Mouse (Mus musculus) liver, embryonic 13.5 days (tissue): ENCODE measurements around the gene Pdhx. TPM values are rescaled to one million over a fixed set of nuclear protein-coding genes. Genes with fewer than 3 reads are reported as not detected.

Experiments
- ATAC-seq: fragments of 200-750 bp; cut with Nextera tagmentation; 2 replicates; pipeline ENCODE4 v1.8.0; 2017; ENCODE audit warnings: low read depth, mild to moderate bottlenecking, moderate number of reproducible peaks, moderate library complexity
- DNase-seq: peaks from one replicate; pipeline ENCODE4 v3.0.0; 2022
- H3K27ac ChIP-seq: fragments of 300-500 bp; sonication (generic); 2 replicates; pipeline ENCODE4 v1.5.1; 2015; ENCODE audit warnings: moderate library complexity, mild to moderate bottlenecking, inconsistent platforms
- H3K27me3 ChIP-seq: fragments of 300-500 bp; sonication (generic); 2 replicates; pipeline ENCODE4 v1.6.1; 2015; ENCODE audit warnings: mild to moderate bottlenecking, inconsistent platforms
- H3K36me3 ChIP-seq: fragments of 300-500 bp; sonication (generic); 2 replicates; pipeline ENCODE4 v1.6.1; 2015; ENCODE audit warnings: mild to moderate bottlenecking, inconsistent platforms
- H3K4me1 ChIP-seq: fragments of 300-500 bp; sonication (generic); replicated peaks from 2 replicates; pipeline ENCODE4 v1.6.1; 2015; ENCODE audit warnings: inconsistent platforms
- H3K4me2 ChIP-seq: fragments of 300-500 bp; sonication (generic); 2 replicates; pipeline ENCODE4 v1.6.1; 2015; ENCODE audit warnings: inconsistent platforms, mild to moderate bottlenecking, moderate library complexity
- H3K4me3 ChIP-seq: fragments of 300-500 bp; sonication (generic); replicated peaks from 2 replicates; pipeline ENCODE4 v1.5.1; 2015; ENCODE audit warnings: mild to moderate bottlenecking, inconsistent platforms
- H3K9ac ChIP-seq: fragments of 300-500 bp; sonication (generic); 2 replicates; pipeline ENCODE4 v1.6.1; 2015; ENCODE audit warnings: mild to moderate bottlenecking, inconsistent platforms
- H3K9me3 ChIP-seq: fragments of 300-500 bp; sonication (generic); replicated peaks from 2 replicates; pipeline ENCODE4 v1.6.1; 2016; ENCODE audit warnings: inconsistent platforms
- WGBS: fragments of 180-500 bp; shearing (Covaris S2); methylation state at CpG from one replicate; pipeline ENCODE4 v1.1.7; 2015; ENCODE audit not compliant: insufficient replicate concordance; 5-methylcytosine and 5-hydroxymethylcytosine counted together
- polyA plus RNA-seq: library from polyadenylated mRNA; unstranded; fragments of >200 nt; fragmentation: Nextera tagmentation; extraction: Ambion mirVana; gene quantifications from 2 replicates; pipeline ENCODE4 v1.2.1, GENCODE M21; 2015

Gene Pdhx
- 25.7 and 31.4 TPM in 2 replicates for polyA plus RNA-seq

DNA sequence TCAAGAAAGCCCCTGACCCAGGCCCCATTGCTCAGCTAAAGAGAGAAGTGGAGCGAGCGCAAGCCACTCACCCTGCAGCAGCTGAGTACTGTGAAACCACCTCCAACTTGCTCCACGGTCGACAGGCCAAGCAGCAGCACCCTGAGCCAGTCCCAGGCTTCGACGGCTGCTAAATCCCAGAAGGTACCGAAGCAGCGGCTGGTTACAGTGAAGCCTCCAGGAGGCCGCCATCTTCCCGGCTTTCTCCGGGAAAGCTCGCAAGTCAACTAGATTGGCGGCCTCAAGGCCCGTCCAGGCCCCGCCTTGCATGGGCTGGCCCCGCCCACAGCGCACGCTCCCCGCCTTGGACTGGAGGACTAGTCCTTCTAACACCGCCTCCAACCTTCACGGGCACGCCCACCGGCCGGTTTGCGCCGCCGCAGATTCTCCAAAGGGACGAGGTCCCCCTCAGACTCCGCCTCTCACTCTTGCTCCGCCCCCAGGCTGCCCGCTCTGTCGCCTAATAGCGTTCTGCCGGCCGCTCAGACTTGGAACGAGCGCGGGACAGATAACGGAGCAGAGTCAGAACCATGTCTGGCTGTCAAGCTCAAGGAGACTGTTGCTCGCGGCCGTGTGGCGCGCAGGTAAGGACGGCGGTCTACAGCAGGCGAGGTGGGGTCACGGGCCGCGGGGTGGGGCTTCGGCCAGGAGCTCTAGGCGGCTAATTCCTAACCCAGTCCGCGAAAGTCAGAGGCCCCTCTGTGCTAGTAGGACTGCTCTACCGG, at the start of gene Pdhx, which contains the start of gene Apip:
TSS of gene Pdhx (minus strand) at position 295 of the 764 bp plus-strand sequence.
TSS of gene Apip (plus strand) at position 457 of the 764 bp plus-strand sequence.
- Histone ChIP-seq H3K9ac (peak within 1 kb of the TSS; percentile 89), H3K36me3 (no peaks in the 10 kb centered on the region), H3K4me1 (peaks cover 45% of the 10 kb centered on the region), H3K27ac (peak within 1 kb of the TSS; percentile 94), H3K9me3 (no peaks in the 10 kb centered on the region), H3K4me2 (peak within 1 kb of the TSS; percentile 77), H3K27me3 (no peaks in the 10 kb centered on the region), H3K4me3 (peak within 1 kb of the TSS; percentile 89)
- WGBS = under 1% methylated on average over 55 of the region's 55 CpGs
- DNase-seq (peak; percentile 100), ATAC-seq (peak; percentile 98)

DNA sequence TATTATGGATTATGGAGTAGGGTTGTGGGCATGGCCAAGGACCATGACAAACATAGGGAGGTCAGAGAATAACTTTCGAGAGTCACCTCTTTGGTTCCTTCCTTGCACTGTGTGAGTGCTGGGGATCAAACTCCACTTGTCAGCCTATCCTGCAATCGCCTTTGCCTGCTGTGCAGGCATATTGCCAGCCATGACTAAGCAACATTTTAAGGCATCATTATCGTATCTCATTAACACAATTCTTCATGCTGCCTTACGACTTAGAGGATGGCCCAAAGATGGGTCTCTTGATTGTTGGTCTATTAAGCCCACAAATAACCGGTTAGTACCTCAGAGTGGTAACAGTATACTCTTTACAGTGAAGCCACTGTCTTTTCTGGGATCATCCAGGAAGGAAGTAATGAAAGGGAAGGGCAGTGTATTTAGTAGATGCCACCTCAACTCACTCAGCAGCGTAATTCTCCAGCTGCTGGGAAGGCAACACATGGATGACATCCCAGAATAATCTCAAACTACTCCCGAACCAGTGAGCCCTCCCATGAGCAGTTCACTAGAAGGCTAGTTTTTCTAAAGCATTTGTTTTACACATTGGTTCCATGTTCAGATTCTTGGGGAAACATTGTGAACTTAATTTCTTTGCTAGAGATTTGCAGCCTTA, 46.0 kb upstream of the Pdhx start:
- ATAC-seq = peak; percentile 66
- WGBS = 54% methylated on average over 7 of the region's 7 CpGs

GRCm38 (mm10) chr2:103118324-103119196, 45.2 kb upstream of the Pdhx start:
- H3K4me3 ChIP-seq = no peak overlapping the region
- H3K9me3 ChIP-seq = no peaks in the 10 kb centered on the region
- no peak for DNase-seq
- no peak overlapping the region for H3K27ac ChIP-seq
- H3K36me3 ChIP-seq = no peaks in the 10 kb centered on the region
- ATAC-seq = no peak
- WGBS = 53% methylated on average over 6 of the region's 6 CpGs
- no peak overlapping the region for H3K4me2 ChIP-seq
- H3K27me3 ChIP-seq = no peaks in the 10 kb centered on the region
- no peaks in the 10 kb centered on the region for H3K4me1 ChIP-seq
- H3K9ac ChIP-seq = no peak overlapping the region

More for the DNA sequence above, 46.0 kb upstream of the Pdhx start:
- no peak overlapping the region for H3K9ac ChIP-seq
- no peak overlapping the region for H3K4me2 ChIP-seq
- H3K36me3 ChIP-seq = no peaks in the 10 kb centered on the region
- H3K4me3 ChIP-seq = no peak overlapping the region
- no peaks in the 10 kb centered on the region for H3K4me1 ChIP-seq
- DNase-seq = no peak
- no peaks in the 10 kb centered on the region for H3K9me3 ChIP-seq
- no peaks in the 10 kb centered on the region for H3K27me3 ChIP-seq
- no peak overlapping the region for H3K27ac ChIP-seq

DNA sequence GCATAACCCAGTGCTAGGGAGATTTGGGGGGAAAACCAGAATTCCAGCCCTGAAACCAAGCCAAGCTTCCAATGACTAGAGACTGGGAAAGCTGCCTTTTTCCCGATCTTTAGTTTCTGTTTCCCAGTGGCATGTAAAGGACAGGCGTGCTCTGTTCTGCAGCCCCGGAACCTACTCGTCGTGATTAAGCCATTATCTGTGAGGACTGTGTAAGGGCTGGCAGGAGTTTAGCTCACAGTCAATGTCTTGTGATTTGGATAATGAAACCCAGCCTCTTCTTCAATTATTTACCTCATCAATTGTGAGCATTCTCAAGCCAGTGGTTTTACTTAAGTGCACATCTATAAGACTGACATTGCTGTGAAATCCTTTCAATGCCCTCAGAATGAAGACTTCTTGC, 43.9 kb upstream of the Pdhx start:
- Histone ChIP-seq H3K9me3 (no peaks in the 10 kb centered on the region), H3K4me3 (no peak overlapping the region), H3K4me1 (no peaks in the 10 kb centered on the region), H3K27me3 (no peaks in the 10 kb centered on the region), H3K36me3 (no peaks in the 10 kb centered on the region), H3K9ac (no peak overlapping the region), H3K27ac (no peak overlapping the region), H3K4me2 (no peak overlapping the region)
- ATAC-seq = no peak
- no peak for DNase-seq
- 69% methylated on average over 5 of the region's 5 CpGs for WGBS

GRCm38 (mm10) chr2:103111669-103112068, 38.4 kb upstream of the Pdhx start:
- no peaks in the 10 kb centered on the region for H3K36me3 ChIP-seq
- H3K9ac ChIP-seq = no peak overlapping the region
- ATAC-seq (no peak), DNase-seq (no peak)
- H3K4me1 ChIP-seq = no peaks in the 10 kb centered on the region
- no peaks in the 10 kb centered on the region for H3K27me3 ChIP-seq
- H3K4me3 ChIP-seq = no peak overlapping the region
- H3K9me3 ChIP-seq = no peaks in the 10 kb centered on the region
- H3K27ac ChIP-seq = no peak overlapping the region
- WGBS = 76% methylated on average over 8 of the region's 8 CpGs
- H3K4me2 ChIP-seq = no peak overlapping the region

- Histone ChIP-seq H3K4me3 (no peak overlapping the region), H3K4me1 (no peaks in the 10 kb centered on the region), H3K9ac (no peak overlapping the region), H3K36me3 (no peaks in the 10 kb centered on the region), H3K27me3 (no peaks in the 10 kb centered on the region), H3K27ac (no peak overlapping the region), H3K4me2 (no peak overlapping the region), H3K9me3 (no peaks in the 10 kb centered on the region)
- ATAC-seq (no peak), DNase-seq (no peak)
- WGBS = 57% methylated on average over 2 of the region's 2 CpGs
Measured at GRCm38 (mm10) chr2:103106172-103106571, 32.9 kb upstream of the Pdhx start.

DNA sequence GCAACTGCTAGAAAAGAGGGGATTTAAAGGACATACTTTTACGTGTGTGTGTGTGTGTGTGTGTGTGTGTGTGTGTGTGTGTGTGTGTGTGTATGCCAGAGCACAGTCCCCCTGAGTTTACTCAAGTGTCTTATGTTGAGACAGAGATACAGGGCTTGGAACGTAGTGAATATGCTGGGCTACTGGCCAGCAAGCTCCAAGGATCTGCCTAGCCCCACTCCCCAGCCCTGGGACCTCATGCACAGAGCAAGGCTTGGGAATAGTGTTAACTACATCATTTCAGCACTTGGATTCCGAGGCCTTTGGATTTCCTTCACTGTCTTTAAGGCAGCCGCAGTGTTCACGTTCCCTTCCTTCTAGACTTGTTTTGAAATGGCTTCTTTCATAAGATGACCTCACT, 29.3 kb upstream of the Pdhx start:
- DNase-seq (no peak), ATAC-seq (no peak)
- no peak overlapping the region for H3K4me3 ChIP-seq
- no peak overlapping the region for H3K27ac ChIP-seq
- 66% methylated on average over 5 of the region's 5 CpGs for WGBS
- H3K9ac ChIP-seq = no peak overlapping the region
- no peak overlapping the region for H3K4me2 ChIP-seq
- no peaks in the 10 kb centered on the region for H3K36me3 ChIP-seq
- no peaks in the 10 kb centered on the region for H3K27me3 ChIP-seq
- H3K9me3 ChIP-seq = no peaks in the 10 kb centered on the region
- no peaks in the 10 kb centered on the region for H3K4me1 ChIP-seq

GRCm38 (mm10) chr2:103089521-103089920, 16.2 kb upstream of the Pdhx start:
- H3K27ac ChIP-seq = no peak overlapping the region
- no peaks in the 10 kb centered on the region for H3K9me3 ChIP-seq
- WGBS = 82% methylated on average over 6 of the region's 6 CpGs
- H3K4me1 ChIP-seq = no peaks in the 10 kb centered on the region
- H3K4me2 ChIP-seq = no peak overlapping the region
- DNase-seq (no peak), ATAC-seq (no peak)
- H3K27me3 ChIP-seq = no peaks in the 10 kb centered on the region
- H3K4me3 ChIP-seq = no peak overlapping the region
- H3K36me3 ChIP-seq = peaks cover 51% of the 10 kb centered on the region
- H3K9ac ChIP-seq = no peak overlapping the region

GRCm38 (mm10) chr2:103088099-103088498, 14.8 kb upstream of the Pdhx start:
- H3K9ac ChIP-seq = no peak overlapping the region
- no peak for DNase-seq
- no peak for ATAC-seq
- H3K4me1 ChIP-seq = no peaks in the 10 kb centered on the region
- peaks cover 37% of the 10 kb centered on the region for H3K36me3 ChIP-seq
- H3K9me3 ChIP-seq = no peaks in the 10 kb centered on the region
- no peak overlapping the region for H3K4me2 ChIP-seq
- 90% methylated on average over 4 of the region's 4 CpGs for WGBS
- H3K27ac ChIP-seq = no peak overlapping the region
- H3K4me3 ChIP-seq = no peak overlapping the region
- H3K27me3 ChIP-seq = no peaks in the 10 kb centered on the region

GRCm38 (mm10) chr2:103086432-103086831, 13.1 kb upstream of the Pdhx start:
- Histone ChIP-seq H3K4me1 (no peaks in the 10 kb centered on the region), H3K4me3 (no peak overlapping the region), H3K9me3 (no peaks in the 10 kb centered on the region), H3K27me3 (no peaks in the 10 kb centered on the region), H3K36me3 (peaks cover 37% of the 10 kb centered on the region), H3K9ac (no peak overlapping the region), H3K4me2 (no peak overlapping the region), H3K27ac (no peak overlapping the region)
- ATAC-seq (no peak), DNase-seq (no peak)
- 3% methylated on average over 1 of the region's 1 CpGs for WGBS

GRCm38 (mm10) chr2:103085633-103086032, 12.3 kb upstream of the Pdhx start:
- Histone ChIP-seq H3K9me3 (no peaks in the 10 kb centered on the region), H3K9ac (no peak overlapping the region), H3K27me3 (no peaks in the 10 kb centered on the region), H3K27ac (no peak overlapping the region), H3K4me3 (no peak overlapping the region), H3K4me2 (no peak overlapping the region), H3K4me1 (no peaks in the 10 kb centered on the region), H3K36me3 (peaks cover 37% of the 10 kb centered on the region)
- DNase-seq (no peak), ATAC-seq (no peak)
- 70% methylated on average over 10 of the region's 10 CpGs for WGBS
